Mouse (Mus musculus): ENCODE measurements around the gene Cnmd. TPM values are rescaled to one million over a fixed set of nuclear protein-coding genes. Genes with fewer than 3 reads are reported as not detected.

The Cnmd gene
- polyA plus RNA-seq (2012; rRNA removed; ENCODE audit: low replicate concordance), result 0.84 and 0.86 TPM in 2 replicates

GRCm38 (mm10) chr14:79662001-79662400 lies at the start of gene Cnmd:
Cnmd (minus strand) TSS chr14:79662170.

Other genes starting within 250 kb of the Cnmd start
- gene Kbtbd7, start 235.7 kb downstream of the Cnmd start, polyA plus RNA-seq (2012; rRNA removed; ENCODE audit: low replicate concordance), result 4.0 and 6.0 TPM in 2 replicates
- 0.20 and 0.72 TPM in 2 replicates for gene Kbtbd6, start 210.3 kb downstream of the Cnmd start, polyA plus RNA-seq (2012; rRNA removed; ENCODE audit: low replicate concordance)
- gene Elf1, start 181.0 kb downstream of the Cnmd start, polyA plus RNA-seq (2012; rRNA removed; ENCODE audit: low replicate concordance), result 19.1 and 27.8 TPM in 2 replicates
- gene Wbp4, start 180.7 kb downstream of the Cnmd start, polyA plus RNA-seq (2012; rRNA removed; ENCODE audit: low replicate concordance), result 4.0 and 4.7 TPM in 2 replicates
- 3.7 and 11.1 TPM in 2 replicates for gene Sugt1, start 74.5 kb downstream of the Cnmd start, polyA plus RNA-seq (2012; rRNA removed; ENCODE audit: low replicate concordance)
- 0.03 TPM in 1 of 2 replicates, not detected in the other for gene Pcdh8, start 109.1 kb upstream of the Cnmd start, polyA plus RNA-seq (2012; rRNA removed; ENCODE audit: low replicate concordance)

Measured in mammary gland, adult 2 months (tissue).